In the genomic region with DNA sequence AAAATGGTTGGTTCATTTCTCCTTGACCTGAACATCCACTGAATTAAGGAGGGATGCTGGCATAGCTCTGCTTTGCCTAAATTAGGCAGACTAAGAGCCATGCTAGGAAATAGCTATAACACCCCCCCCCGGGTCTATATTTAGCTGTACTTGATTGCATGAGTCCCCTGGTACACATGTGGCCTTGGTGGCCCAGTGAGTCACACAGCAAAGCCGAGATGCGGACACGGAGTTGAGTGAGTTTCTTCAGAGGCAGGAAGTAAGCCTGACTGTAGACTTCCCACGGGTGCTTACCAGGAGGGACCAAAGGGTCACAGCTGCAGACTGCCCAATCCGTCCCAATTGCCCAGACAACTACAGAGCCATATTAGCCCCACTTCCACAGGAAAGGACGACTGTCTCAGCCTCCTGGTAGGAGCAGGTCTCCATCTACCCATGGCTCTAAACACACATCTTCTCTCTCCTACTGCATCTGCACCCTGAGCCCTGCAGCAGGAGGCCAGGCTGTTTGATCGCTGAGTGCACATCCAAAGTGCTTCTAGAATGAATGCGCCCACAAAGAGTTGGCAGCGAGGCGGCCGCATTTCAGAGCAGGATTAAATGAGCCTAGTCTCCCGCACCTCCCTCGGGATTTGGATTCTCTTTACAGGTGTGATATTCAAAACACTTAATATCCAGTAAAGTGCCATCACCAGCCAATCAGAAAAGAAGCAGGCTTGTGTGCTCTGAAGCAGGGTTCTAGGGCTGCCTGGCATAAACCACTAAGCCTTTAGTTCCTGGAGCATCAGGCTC, we compare ENCODE assay signal across 12 mouse cellular contexts. TPM values are rescaled to one million over a fixed set of nuclear protein-coding genes. Genes with fewer than 3 reads are reported as not detected.
DNase-seq lines count a peak whose midpoint lies in the region; ATAC-seq lines count a peak whose summit lies in the region.
"Had no signal": no experiment of that assay in that cellular context is flagged by ENCODE, and none has a peak within 500 bp of the region (broad histone marks: within the 10 kb centered on the region; RNA-seq: fewer than 3 reads in every experiment).

No protein-coding gene starts in this region.

- intact Hi-C loops in heart, postnatal 25 days (cut with DNase I): no loop called here

- H3K9ac ChIP-seq in heart, embryonic 16.5 days (ENCODE audit: low read length): 0 out of 2 replicates have a peak overlapping the region, but pooled peaks have one; percentile 40
- H3K9ac ChIP-seq: hindbrain, embryonic 15.5 days; liver, embryonic 15.5 days had no signal

- H3K27me3 ChIP-seq in heart, embryonic 16.5 days (ENCODE audit: control insufficient read depth, insufficient read depth, low read length): no peaks in the 10 kb centered on the region
- H3K27me3 ChIP-seq in forebrain, embryonic 10.5 days (ENCODE audit: poor library complexity, severe bottlenecking): no peaks in the 10 kb centered on the region
- H3K27me3 ChIP-seq: hindbrain, embryonic 15.5 days; liver, embryonic 15.5 days had no signal

- H3K4me1 ChIP-seq in heart, embryonic 16.5 days (ENCODE audit: control insufficient read depth, insufficient read depth, low read length): peaks cover 27% of the 10 kb centered on the region
- peaks cover 37% of the 10 kb centered on the region for H3K4me1 ChIP-seq in forebrain, embryonic 10.5 days
- H3K4me1 ChIP-seq: liver, embryonic 15.5 days had no signal

- H3K4me3 ChIP-seq in heart, embryonic 16.5 days (ENCODE audit: low read length): no peak overlapping the region
- H3K4me3 ChIP-seq in forebrain, embryonic 10.5 days: no peak overlapping the region
- H3K4me3 ChIP-seq: hindbrain, embryonic 15.5 days; liver, embryonic 15.5 days had no signal

- peak overlapping the region; percentile 60 for H3K27ac ChIP-seq in heart, embryonic 16.5 days (ENCODE audit: low read length)
- no peak overlapping the region for H3K27ac ChIP-seq in forebrain, embryonic 10.5 days
- H3K27ac ChIP-seq: hindbrain, embryonic 15.5 days; liver, embryonic 15.5 days had no signal

- no peaks in the 10 kb centered on the region for H3K9me3 ChIP-seq in heart, embryonic 16.5 days (replicated peaks; ENCODE audit: control insufficient read depth, low read length)
- no peaks in the 10 kb centered on the region for H3K9me3 ChIP-seq in forebrain, embryonic 10.5 days
- H3K9me3 ChIP-seq: hindbrain, embryonic 15.5 days; liver, embryonic 15.5 days had no signal

- H3K4me2 ChIP-seq in heart, embryonic 16.5 days (ENCODE audit: low read depth, low read length): peak overlapping the region; percentile 8; the same call in 1 of the 2 replicates
- H3K4me2 ChIP-seq: hindbrain, embryonic 15.5 days; liver, embryonic 15.5 days had no signal

- no peaks in the 10 kb centered on the region for H3K36me3 ChIP-seq in heart, embryonic 16.5 days (ENCODE audit: control insufficient read depth, insufficient read depth)
- no peaks in the 10 kb centered on the region for H3K36me3 ChIP-seq in forebrain, embryonic 10.5 days (replicated peaks)
- H3K36me3 ChIP-seq: hindbrain, embryonic 15.5 days; liver, embryonic 15.5 days had no signal

- peak; percentile 79 for ATAC-seq in heart, embryonic 16.5 days (replicated peaks; ENCODE audit: extremely low read depth, insufficient read depth, low FRiP score)

- peak; percentile 13 for DNase-seq in heart, adult 8-10 months (ENCODE audit: low spot score)
- no peak for DNase-seq in heart, postnatal 25 days (ENCODE audit: low spot score)
- peak; percentile 95 for DNase-seq in 416B (ENCODE audit: low read depth)
- DNase-seq in adrenal gland, postnatal 25 days: peak; percentile 52
- DNase-seq in forebrain, embryonic 10.5 days (ENCODE audit: extremely low spot score, low spot score): no peak
- DNase-seq in frontal cortex, postnatal 10 days (ENCODE audit: low spot score in 2 of 2): no peak
- DNase-seq: cerebellum, adult 11-12 months; right cerebral cortex, postnatal 25 days; thymus, postnatal 14 days had no signal

- WGBS in heart, embryonic 16.5 days: 51% methylated on average over 14 of the region's 14 CpGs
- 82% methylated on average over 14 of the region's 14 CpGs for WGBS in forebrain, embryonic 10.5 days

RNA-seq across cellular contexts. Expression of a gene that starts 29.9 kb away (rescaled TPM):
- 10 to 100 TPM; 48.0 to 56.4 (median 51.7) TPM for total RNA-seq in heart, adult 8-10 months (2022)
- total RNA-seq in heart, postnatal 25 days (2021): 10 to 100 TPM; 49.8 to 58.4 TPM
- total RNA-seq in adrenal gland, postnatal 25 days (2021): 114 and 131 TPM in 2 replicates
- 91.1 and 96.7 TPM in 2 replicates for polyA plus RNA-seq in heart, embryonic 16.5 days (2015; fragmentation: Nextera tagmentation; extraction: Ambion mirVana)
- polyA plus RNA-seq in forebrain, embryonic 10.5 days (2016; fragmentation: Nextera tagmentation; extraction: Ambion mirVana): 225 and 226 TPM in 2 replicates

Comparison
In these comparisons a context has a peak if more than half of its experiments do, and no peak if none do; other contexts are left out.
1. DNase-seq: peak in heart, adult 8-10 months (single experiment), 416B (single experiment) and adrenal gland, postnatal 25 days (single experiment); none in heart, postnatal 25 days (single experiment), forebrain, embryonic 10.5 days (single experiment) and frontal cortex, postnatal 10 days (0 of 2).